Mouse (Mus musculus): ENCODE measurements around the gene Cxcl5.

GRCm38 (mm10) chr5:90728254-90728653 lies 30.9 kb upstream of the Cxcl5 start:
- TF ChIP-seq TCF12 (IDR thresholded peaks at IDR 0.05; ENCODE audit: insufficient read depth, poor library complexity, severe bottlenecking) (no peak), POLR2A (IDR thresholded peaks at IDR 0.05; ENCODE audit: insufficient read length, low read depth) (no peak), MYOD1 (IDR thresholded peaks at IDR 0.05; ENCODE audit: control insufficient read depth in 1 of 3, insufficient read length in 2 of 3, low read depth in 2 of 3) (no peak), POLR2AphosphoS2 (IDR thresholded peaks at IDR 0.05; ENCODE audit: insufficient read length, low read depth) (no peak), CEBPB (IDR thresholded peaks at IDR 0.05; ENCODE audit: insufficient read depth, poor library complexity, severe bottlenecking) (no peak), MAX (IDR thresholded peaks at IDR 0.05; ENCODE audit: low read depth) (no peak), USF1 (IDR thresholded peaks at IDR 0.05; ENCODE audit: low read depth) (no peak), MYOG (IDR thresholded peaks at IDR 0.05; ENCODE audit: control insufficient read depth in 1 of 3, insufficient read depth in 1 of 3, insufficient read length in 2 of 3, low read depth in 2 of 3) (no peak), REST (IDR thresholded peaks at IDR 0.05; ENCODE audit: insufficient read depth, insufficient read length) (no peak), TCF3 (IDR thresholded peaks at IDR 0.05; ENCODE audit: insufficient read length, low read depth) (no peak), SRF (IDR thresholded peaks at IDR 0.05; ENCODE audit: control insufficient read depth, insufficient read length, low read depth) (no peak), E2F4 (IDR thresholded peaks at IDR 0.05; ENCODE audit: insufficient read depth) (no peak)
